Mouse (Mus musculus) olfactory bulb, adult 2 months (tissue): ENCODE results near the gene Rhof.

ENCODE experiments used
- CTCF ChIP-seq: fragments of 200-500 bp; IDR thresholded peaks from 2 replicates; pipeline ENCODE4 v1.5.1; 2012; ENCODE audit warnings: low read depth, mild to moderate bottlenecking, low read length, moderate library complexity; ENCODE audit not compliant: insufficient read depth
- POLR2A ChIP-seq: fragments of 200-500 bp; IDR thresholded peaks from 2 replicates; pipeline ENCODE4 v1.6.1; 2012; ENCODE audit warnings: mild to moderate bottlenecking, low read depth, low read length, moderate library complexity; ENCODE audit not compliant: insufficient read depth

DNA sequence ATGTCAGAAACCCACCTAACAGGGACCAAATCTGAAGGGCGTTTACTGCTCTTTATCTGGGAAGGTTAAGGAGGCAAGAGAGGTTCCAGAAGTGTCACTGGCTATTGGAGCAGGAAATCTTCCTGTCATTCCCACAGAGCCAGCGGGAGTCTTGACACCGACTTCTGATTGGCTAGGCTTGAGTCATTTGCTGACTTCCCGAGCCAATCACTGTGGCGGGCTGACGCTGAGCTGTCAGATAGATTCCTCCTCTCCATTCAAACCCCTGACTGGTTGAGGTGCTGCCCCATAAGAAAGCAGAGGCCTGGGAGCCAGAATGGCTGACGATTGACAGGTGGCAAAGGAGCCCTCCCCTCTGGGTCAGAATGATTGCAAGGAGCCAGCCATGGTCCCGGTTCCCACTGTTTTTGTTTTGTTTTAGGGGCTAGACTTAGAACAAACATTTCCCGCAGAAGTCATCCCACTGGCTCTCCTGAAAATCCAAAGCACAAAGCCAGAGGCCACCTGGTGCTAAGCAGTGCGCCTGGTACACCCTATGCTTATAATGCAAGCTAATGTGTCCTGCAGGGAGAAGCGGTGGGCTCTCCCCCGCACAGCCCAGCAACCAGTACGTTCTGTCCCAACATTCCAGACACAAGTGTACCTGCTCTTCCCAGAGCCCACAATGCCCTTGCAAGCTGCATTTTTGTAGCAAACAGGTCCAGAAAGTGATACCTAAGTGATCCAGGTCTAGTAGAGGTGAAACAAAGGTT is 22.9 kb downstream of the Rhof start:
- no peak for TF ChIP-seq POLR2A
- TF ChIP-seq CTCF = no peak
